11 mouse cellular contexts compared by ENCODE assay signal in genomic region chr5:100350907-100351456, GRCm38 (mm10).
A peak's percentile ranks its signal among the peaks of the same experiment; 100 is the strongest.
DNase-seq lines count a peak whose midpoint lies in the region; ATAC-seq and TF ChIP-seq lines count a peak whose summit lies in the region.
"Had no signal": no experiment of that assay in that cellular context is flagged by ENCODE, and none has a peak within 500 bp of the region (broad histone marks: within the 10 kb centered on the region; RNA-seq: fewer than 3 reads in every experiment).

No protein-coding gene starts in this region.

- no peaks in the 10 kb centered on the region for H3K36me3 ChIP-seq in forebrain, embryonic 10.5 days (replicated peaks)
- no peaks in the 10 kb centered on the region for H3K36me3 ChIP-seq in forebrain, postnatal 0 days (ENCODE audit: insufficient read depth)
- H3K36me3 ChIP-seq in neural tube, embryonic 11.5 days (ENCODE audit: control insufficient read depth, insufficient read depth, low read length), result no peaks in the 10 kb centered on the region
- no peaks in the 10 kb centered on the region for H3K36me3 ChIP-seq in limb, embryonic 13.5 days
- H3K36me3 ChIP-seq in neural tube, embryonic 14.5 days (ENCODE audit: control insufficient read depth, insufficient read depth, low read length), result no peaks in the 10 kb centered on the region

- peaks cover 14% of the 10 kb centered on the region for H3K4me1 ChIP-seq in forebrain, embryonic 10.5 days
- H3K4me1 ChIP-seq in forebrain, postnatal 0 days (ENCODE audit: insufficient read depth), result 0 out of 2 replicates have a peak, but pooled peaks cover 3% of the 10 kb centered on the region
- no peaks in the 10 kb centered on the region for H3K4me1 ChIP-seq in neural tube, embryonic 11.5 days (ENCODE audit: control insufficient read depth, insufficient read depth, low read length)
- peaks cover 16% of the 10 kb centered on the region for H3K4me1 ChIP-seq in limb, embryonic 13.5 days
- H3K4me1 ChIP-seq in neural tube, embryonic 14.5 days (ENCODE audit: control insufficient read depth, insufficient read depth, low read length), result no peaks in the 10 kb centered on the region

- no peak overlapping the region for H3K9ac ChIP-seq in forebrain, postnatal 0 days
- no peak overlapping the region for H3K9ac ChIP-seq in neural tube, embryonic 11.5 days (ENCODE audit: low read length)
- H3K9ac ChIP-seq in limb, embryonic 13.5 days, result no peak overlapping the region
- H3K9ac ChIP-seq in neural tube, embryonic 14.5 days (replicated peaks; ENCODE audit: low read depth, low read length), result no peak overlapping the region

- H3K27ac ChIP-seq in forebrain, embryonic 10.5 days, result 0 out of 2 replicates have a peak overlapping the region, but pooled peaks have one; percentile 12
- H3K27ac ChIP-seq in forebrain, postnatal 0 days (ENCODE audit: low read depth, low read length), result no peak overlapping the region
- H3K27ac ChIP-seq in neural tube, embryonic 11.5 days (ENCODE audit: low read depth, low read length), result no peak overlapping the region
- no peak overlapping the region for H3K27ac ChIP-seq in limb, embryonic 13.5 days
- H3K27ac ChIP-seq in neural tube, embryonic 14.5 days (ENCODE audit: low read depth, low read length), result no peak overlapping the region

- ATAC-seq in forebrain, postnatal 0 days, result no peak; the same call in 1 of the 2 replicates
- ATAC-seq in neural tube, embryonic 11.5 days (ENCODE audit: insufficient read depth, low FRiP score, low TSS enrichment), result peak; percentile 58; the same call in 1 of the 2 replicates
- ATAC-seq in limb, embryonic 13.5 days (ENCODE audit: low FRiP score, low read depth), result peak; percentile 25; the same call in 1 of the 2 replicates
- 0 out of 2 replicates have a peak, but pooled peaks have one; percentile 42 for ATAC-seq in neural tube, embryonic 14.5 days (ENCODE audit: low read depth)
- ATAC-seq: inflammation-experienced regulatory T-cells, adult 6 months had no signal

- no peaks in the 10 kb centered on the region for H3K9me3 ChIP-seq in forebrain, embryonic 10.5 days
- no peaks in the 10 kb centered on the region for H3K9me3 ChIP-seq in forebrain, postnatal 0 days (ENCODE audit: low read length)
- H3K9me3 ChIP-seq in neural tube, embryonic 11.5 days (ENCODE audit: control insufficient read depth, low read length), result no peaks in the 10 kb centered on the region
- no peaks in the 10 kb centered on the region for H3K9me3 ChIP-seq in limb, embryonic 13.5 days
- H3K9me3 ChIP-seq in neural tube, embryonic 14.5 days (ENCODE audit: control insufficient read depth, low read length), result no peaks in the 10 kb centered on the region

- no peaks in the 10 kb centered on the region for H3K27me3 ChIP-seq in forebrain, embryonic 10.5 days (ENCODE audit: poor library complexity, severe bottlenecking)
- no peaks in the 10 kb centered on the region for H3K27me3 ChIP-seq in forebrain, postnatal 0 days (ENCODE audit: insufficient read depth, low read length)
- H3K27me3 ChIP-seq in neural tube, embryonic 11.5 days (ENCODE audit: control insufficient read depth, insufficient read depth, low read length), result no peaks in the 10 kb centered on the region
- H3K27me3 ChIP-seq in limb, embryonic 13.5 days, result no peaks in the 10 kb centered on the region
- no peaks in the 10 kb centered on the region for H3K27me3 ChIP-seq in neural tube, embryonic 14.5 days (ENCODE audit: control insufficient read depth, insufficient read depth, low read length)

- 95% methylated on average over 8 of the region's 8 CpGs for WGBS in forebrain, embryonic 10.5 days
- WGBS in forebrain, postnatal 0 days, result 96% methylated on average over 8 of the region's 8 CpGs
- WGBS in neural tube, embryonic 11.5 days, result 97% methylated on average over 8 of the region's 8 CpGs
- 93% methylated on average over 8 of the region's 8 CpGs for WGBS in limb, embryonic 13.5 days
- 98% methylated on average over 8 of the region's 8 CpGs for WGBS in neural tube, embryonic 14.5 days

- no peak for DNase-seq in forebrain, embryonic 10.5 days (ENCODE audit: extremely low spot score, low spot score)
- no peak for DNase-seq in forebrain, postnatal 0 days
- DNase-seq in neural tube, embryonic 11.5 days (ENCODE audit: low spot score), result no peak
- DNase-seq in neural tube, embryonic 10.5 days (ENCODE audit: extremely low spot score, low spot score), result no peak
- DNase-seq in left cerebral cortex, postnatal 4 days, result no peak
- DNase-seq in adrenal gland, adult 18-20 months (ENCODE audit: low spot score in 2 of 2), result no peak
- DNase-seq: adrenal gland, adult 8-10 months; cerebellum, adult 11-12 months had no signal

- H3K4me2 ChIP-seq in forebrain, postnatal 0 days (ENCODE audit: low read depth), result no peak overlapping the region
- no peak overlapping the region for H3K4me2 ChIP-seq in neural tube, embryonic 11.5 days (ENCODE audit: low read depth)
- no peak overlapping the region for H3K4me2 ChIP-seq in limb, embryonic 13.5 days (replicated peaks)
- H3K4me2 ChIP-seq in neural tube, embryonic 14.5 days (ENCODE audit: low read depth, low read length), result no peak overlapping the region

- intact Hi-C loops in left cerebral cortex, postnatal 4 days (cut with DNase I), result no loop called here

- no peak overlapping the region for H3K4me3 ChIP-seq in forebrain, embryonic 10.5 days
- no peak overlapping the region for H3K4me3 ChIP-seq in forebrain, postnatal 0 days (ENCODE audit: low read depth, low read length)
- H3K4me3 ChIP-seq in neural tube, embryonic 11.5 days (ENCODE audit: low read depth, low read length), result no peak overlapping the region
- H3K4me3 ChIP-seq in limb, embryonic 13.5 days, result no peak overlapping the region
- H3K4me3 ChIP-seq in neural tube, embryonic 14.5 days (ENCODE audit: low read depth, low read length), result no peak overlapping the region

- TF ChIP-seq CTCF in forebrain, postnatal 0 days (IDR thresholded peaks at IDR 0.05; ENCODE audit: low read depth), result no peak
